Mouse (Mus musculus): ENCODE measurements around the gene Igsf9b.

DNA sequence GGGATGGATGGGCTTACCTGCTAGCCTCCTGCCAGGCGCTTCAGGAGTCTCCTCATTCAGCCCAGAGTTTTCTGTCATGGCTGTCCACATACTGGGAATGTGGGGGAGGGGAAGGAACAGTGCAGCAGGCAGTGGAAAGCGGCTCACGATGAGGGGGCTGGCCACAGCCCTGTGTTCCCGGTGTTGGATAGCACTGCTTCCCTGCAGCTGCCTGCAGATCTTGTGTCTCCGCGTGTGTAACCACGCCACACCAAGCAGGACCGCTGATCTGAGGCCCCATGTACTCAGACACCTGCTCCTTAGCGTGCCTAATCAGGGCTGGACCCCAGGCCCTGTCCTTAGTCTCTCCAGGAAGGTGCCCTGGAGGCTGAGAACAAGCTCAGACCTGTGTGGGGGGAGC is 35.9 kb downstream of the Igsf9b start:
- TF ChIP-seq POLR2A (IDR thresholded peaks at IDR 0.05; ENCODE audit: borderline replicate concordance, insufficient read depth, low read length), result no peak
- TF ChIP-seq CTCF (IDR thresholded peaks at IDR 0.05; ENCODE audit: borderline replicate concordance, insufficient read depth, low read depth, low read length), result no peak
